Mouse (Mus musculus) cortical plate, adult 2 months (tissue): Measurements from ENCODE around the gene Rae1.

ENCODE experiments used
- CTCF ChIP-seq: fragments of 200-500 bp; IDR thresholded peaks from 2 replicates; pipeline ENCODE4 v1.5.1; 2011; ENCODE audit warnings: mild to moderate bottlenecking, control low read depth, low read length; ENCODE audit not compliant: insufficient read depth; ENCODE audit errors: extremely low read depth
- POLR2A ChIP-seq: fragments of 200-500 bp; IDR thresholded peaks from 2 replicates; pipeline ENCODE4 v1.6.1; 2011; ENCODE audit warnings: mild to moderate bottlenecking, low read length, control low read depth; ENCODE audit not compliant: insufficient read depth; ENCODE audit errors: extremely low read depth

- no peak for TF ChIP-seq POLR2A
- no peak for TF ChIP-seq CTCF
These were observed 35.7 kb downstream of the Rae1 start for GRCm38 (mm10) chr2:173035653-173036052.
